Mouse (Mus musculus): ENCODE results near the gene Tuba4a. TPM values are rescaled to one million over a fixed set of nuclear protein-coding genes. Genes with fewer than 3 reads are reported as not detected.

The Tuba4a gene
- total and polyA plus RNA-seq, 3 experiments: 180 to 294 (median 192) TPM

DNA sequence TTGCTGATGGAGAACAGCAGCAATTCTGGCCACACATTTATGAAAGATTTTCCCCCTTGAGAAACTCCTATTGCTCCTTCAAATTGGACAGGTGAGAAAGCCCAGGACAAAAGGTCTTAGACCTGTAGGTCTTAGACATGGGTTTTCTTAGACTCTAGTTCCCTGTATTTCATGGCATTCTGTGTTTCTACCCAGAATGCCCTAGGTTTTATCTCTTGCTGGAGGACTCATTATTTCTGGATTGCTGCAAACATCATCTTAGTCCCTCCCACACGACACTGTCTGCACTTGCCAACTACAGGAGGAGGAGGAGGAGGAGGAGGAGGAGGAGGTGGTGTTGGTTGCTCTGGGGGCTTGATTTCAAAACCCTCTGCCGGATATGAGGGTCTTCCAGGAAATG is 6.5 kb upstream of the Tuba4a start:
- dilution Hi-C loops (cut with MboI; ENCODE audit: extremely low pct_ligation_motif_present, extremely low pct_unique_long_range_greater_than_20kb, low sequenced_read_pairs): no loop called here
- no peak overlapping the region for H3K27ac ChIP-seq (ENCODE audit: insufficient read depth, low read depth)
- no peaks in the 10 kb centered on the region for H3K9me3 ChIP-seq (replicated peaks; ENCODE audit: low read length)
- no peak overlapping the region for H3K4me3 ChIP-seq (replicated peaks in 1 of 3; ENCODE audit: low read depth in 2 of 3, low read length in 2 of 3, poor library complexity in 1 of 3)
- H3K4me2 ChIP-seq (ENCODE audit: insufficient read depth, low read depth, poor library complexity, severe bottlenecking): no peak overlapping the region
- no peak for TF ChIP-seq JUND (conservative IDR thresholded peaks at IDR 0.05; ENCODE audit: low read depth, low read length)
- TF ChIP-seq RCOR1 (conservative IDR thresholded peaks at IDR 0.05; ENCODE audit: low read depth, low read length): no peak
- TF ChIP-seq SIN3A (IDR thresholded peaks at IDR 0.05; ENCODE audit: low read length): no peak
- TF ChIP-seq NRF1 (IDR thresholded peaks at IDR 0.05; ENCODE audit: low read depth, low read length): no peak
- TF ChIP-seq HCFC1 (IDR thresholded peaks at IDR 0.05; ENCODE audit: low read depth, low read length): no peak
- no peak for TF ChIP-seq BHLHE40 (IDR thresholded peaks at IDR 0.05; ENCODE audit: low read depth, low read length)
- no peak for TF ChIP-seq IRF4 (IDR thresholded peaks at IDR 0.05; ENCODE audit: low read depth, low read length)
- no peak for TF ChIP-seq MAX (IDR thresholded peaks at IDR 0.05; ENCODE audit: low read length)
- no peak for TF ChIP-seq RAD21 (IDR thresholded peaks at IDR 0.05; ENCODE audit: low read depth, low read length)
- no peak for TF ChIP-seq NELFE (IDR thresholded peaks at IDR 0.05; ENCODE audit: low read depth, low read length)
- TF ChIP-seq MAZ (IDR thresholded peaks at IDR 0.05; ENCODE audit: low read depth, low read length): no peak
- no peak for TF ChIP-seq ZMIZ1 (IDR thresholded peaks at IDR 0.05; ENCODE audit: low read depth, low read length)
- TF ChIP-seq ELF1 (IDR thresholded peaks at IDR 0.05; ENCODE audit: low read depth, low read length): no peak
- TF ChIP-seq USF1 (IDR thresholded peaks at IDR 0.05; ENCODE audit: low read depth, low read length): no peak
- TF ChIP-seq SMC3 (IDR thresholded peaks at IDR 0.05; ENCODE audit: low read depth, low read length): no peak
- TF ChIP-seq PAX5 (IDR thresholded peaks at IDR 0.05; ENCODE audit: low read length): no peak
- H3K27me3 ChIP-seq (replicated peaks): peaks cover 6% of the 10 kb centered on the region
- H3K36me3 ChIP-seq (replicated peaks in 1 of 2; ENCODE audit: control insufficient read depth in 1 of 2, insufficient read depth in 1 of 2, low read length in 1 of 2): no peaks in the 10 kb centered on the region
- in situ Hi-C loops (cut with MboI; ENCODE audit: low pct_ligation_motif_present, low pct_unique_long_range_greater_than_20kb, low sequenced_read_pairs): no loop called here
- H3K79me2 ChIP-seq (replicated peaks; ENCODE audit: control insufficient read depth, extremely low read depth, insufficient read depth, poor library complexity, severe bottlenecking): no peaks in the 10 kb centered on the region
- no peak for DNase-seq (ENCODE audit: extremely low read depth)
- peaks cover 15 to 35% of the 10 kb centered on the region in 2 experiments for H3K4me1 ChIP-seq (ENCODE audit: control insufficient read depth in 1 of 2, insufficient read depth in 2 of 2)
- no peak overlapping the region for H3K9ac ChIP-seq (ENCODE audit: insufficient read depth, low read depth)

DNA sequence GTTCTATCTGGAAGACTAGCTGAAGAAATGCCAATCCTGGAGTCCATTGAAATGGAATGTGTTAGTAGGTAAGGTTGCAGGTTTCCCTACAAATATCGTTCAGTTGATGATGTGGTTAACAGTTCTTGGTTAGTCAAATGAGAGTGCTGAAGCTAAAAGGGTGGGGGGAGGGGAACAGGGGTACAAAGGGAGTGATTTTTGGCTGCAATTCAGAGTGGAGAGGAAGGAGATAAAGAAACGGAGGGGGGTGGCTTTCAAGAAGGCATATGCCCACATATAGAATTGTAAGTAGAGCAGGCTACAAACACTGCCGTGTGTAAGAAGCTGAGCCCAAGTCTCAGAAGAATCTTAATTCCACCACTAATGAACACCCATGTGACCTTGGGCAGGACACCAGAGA is 5.8 kb upstream of the Tuba4a start:
- no peaks in the 10 kb centered on the region for H3K9me3 ChIP-seq (replicated peaks; ENCODE audit: low read length)
- no peak for DNase-seq (ENCODE audit: extremely low read depth)
- dilution Hi-C loops (cut with MboI; ENCODE audit: extremely low pct_ligation_motif_present, extremely low pct_unique_long_range_greater_than_20kb, low sequenced_read_pairs): no loop called here
- H3K79me2 ChIP-seq (replicated peaks; ENCODE audit: control insufficient read depth, extremely low read depth, insufficient read depth, poor library complexity, severe bottlenecking): no peaks in the 10 kb centered on the region
- in situ Hi-C loops (cut with MboI; ENCODE audit: low pct_ligation_motif_present, low pct_unique_long_range_greater_than_20kb, low sequenced_read_pairs): no loop called here
- no peak overlapping the region for H3K9ac ChIP-seq (ENCODE audit: insufficient read depth, low read depth)
- H3K4me3 ChIP-seq (replicated peaks in 1 of 3; ENCODE audit: low read depth in 2 of 3, low read length in 2 of 3, poor library complexity in 1 of 3): no peak overlapping the region
- peaks cover 6% of the 10 kb centered on the region for H3K27me3 ChIP-seq (replicated peaks)
- H3K27ac ChIP-seq (ENCODE audit: insufficient read depth, low read depth): no peak overlapping the region
- H3K36me3 ChIP-seq (replicated peaks in 1 of 2; ENCODE audit: control insufficient read depth in 1 of 2, insufficient read depth in 1 of 2, low read length in 1 of 2): no peaks in the 10 kb centered on the region
- H3K4me2 ChIP-seq (ENCODE audit: insufficient read depth, low read depth, poor library complexity, severe bottlenecking): no peak overlapping the region
- TF ChIP-seq EP300 (IDR thresholded peaks at IDR 0.05; ENCODE audit: low read length): no peak
- TF ChIP-seq CTCF (conservative IDR thresholded peaks at IDR 0.05 in 1 of 2, IDR thresholded peaks at IDR 0.05 in 1 of 2; ENCODE audit: low read depth in 2 of 2, low read length in 2 of 2): no peak
- no peak for TF ChIP-seq ELF1 (IDR thresholded peaks at IDR 0.05; ENCODE audit: low read depth, low read length)
- no peak for TF ChIP-seq SMC3 (IDR thresholded peaks at IDR 0.05; ENCODE audit: low read depth, low read length)
- TF ChIP-seq POLR2AphosphoS2 (IDR thresholded peaks at IDR 0.05; ENCODE audit: low read depth, low read length): no peak
- peaks cover 15 to 30% of the 10 kb centered on the region in 2 experiments for H3K4me1 ChIP-seq (ENCODE audit: control insufficient read depth in 1 of 2, insufficient read depth in 2 of 2)
